Mouse (Mus musculus) frontal cortex, postnatal 36 days (tissue): ENCODE results near the gene Kcnma1.

Experiments used
- DNase-seq, 2 experiments: peaks; one replicate each; pipeline ENCODE4 v3.0.0; 2022; ENCODE audit warnings: low spot score in 2 of 2

Gene Kcnma1

DNA sequence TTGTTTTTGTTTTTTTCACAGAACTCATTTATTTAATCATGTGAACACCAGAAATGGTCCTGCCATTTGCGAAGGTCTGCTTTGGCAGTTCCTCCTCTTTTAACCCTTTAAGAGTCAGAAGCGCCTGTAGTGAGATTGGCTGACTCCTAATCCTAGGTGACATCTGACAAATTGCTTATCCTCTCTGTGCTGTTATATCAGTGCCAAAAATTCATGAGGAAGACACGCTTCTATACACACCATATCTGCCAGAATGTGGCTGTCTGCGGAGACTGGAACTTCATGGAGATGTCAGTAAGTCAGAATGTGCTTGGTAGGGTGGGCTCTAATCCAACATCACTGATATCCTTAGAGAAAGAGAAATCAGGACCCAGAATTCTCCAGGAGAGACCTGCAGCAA is 157.3 kb downstream of the Kcnma1 start:
- DNase-seq = no peak

DNA sequence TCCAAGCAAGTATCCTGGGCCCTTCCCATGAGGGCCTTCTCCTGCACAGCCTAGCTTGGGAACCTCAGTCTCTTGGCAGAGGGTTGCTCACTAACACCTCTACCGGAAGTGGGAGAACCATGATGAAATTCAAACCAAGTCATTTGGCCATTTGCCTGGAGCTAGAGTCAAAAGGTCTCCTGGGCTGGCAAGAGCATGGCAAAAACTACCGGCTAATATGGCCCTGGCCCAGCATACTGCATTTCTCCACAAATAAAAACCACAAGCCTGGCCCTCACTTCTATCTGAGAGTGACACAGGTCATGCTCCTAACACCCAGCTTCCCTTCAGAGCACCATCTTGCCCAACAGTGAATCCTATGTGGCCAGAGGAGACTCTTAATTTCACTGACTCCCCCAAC is 159.3 kb downstream of the Kcnma1 start:
- DNase-seq = no peak

DNA sequence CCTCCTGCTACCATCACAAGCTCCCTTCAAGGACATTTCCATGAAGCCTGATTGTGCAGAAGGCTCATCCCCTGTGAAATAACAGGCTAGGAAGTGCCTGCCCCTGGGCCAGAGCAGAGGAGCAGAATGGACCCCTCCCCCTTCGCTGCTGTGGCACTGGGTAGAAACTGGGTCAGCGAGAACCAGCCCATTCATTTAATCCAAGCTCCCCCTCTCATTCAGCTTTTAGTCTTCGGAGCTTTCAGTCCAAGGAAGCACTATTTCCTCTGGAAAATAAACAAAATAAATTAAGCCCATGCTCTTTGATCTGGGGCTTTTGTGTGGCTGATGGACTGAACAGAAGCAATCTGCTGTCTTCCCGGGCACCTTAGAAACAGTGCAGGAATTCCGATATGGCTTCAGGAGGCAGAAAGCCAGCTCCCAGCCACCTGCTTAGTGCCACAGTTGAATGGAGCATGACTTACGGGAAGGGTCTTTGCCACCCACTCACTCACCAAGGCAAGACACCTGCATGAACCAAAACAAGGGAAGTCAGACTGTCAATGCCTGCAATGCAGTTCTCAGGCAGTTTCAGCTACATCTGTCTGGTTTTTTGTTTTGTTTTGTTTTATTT is 165.7 kb downstream of the Kcnma1 start:
- peak in 1 of 2 experiments; percentile 45 for DNase-seq

DNA sequence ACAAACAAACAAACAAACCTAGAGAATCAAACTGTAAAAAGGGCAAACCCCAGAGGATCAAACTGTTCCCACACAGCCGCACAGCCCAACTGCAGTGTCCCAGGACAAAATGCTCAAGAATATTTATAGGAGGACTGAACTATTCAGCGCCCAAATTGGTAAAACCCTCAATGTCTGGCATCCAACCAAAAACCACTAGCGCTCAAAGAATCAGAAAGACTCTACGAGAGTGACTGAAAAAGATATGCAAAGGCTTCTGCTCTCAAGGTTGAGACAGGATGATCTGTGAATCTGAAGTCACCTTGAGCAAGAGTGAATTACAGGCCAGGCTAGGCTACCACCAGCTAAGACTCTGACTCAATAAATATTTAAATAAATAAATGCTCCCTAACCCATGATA is 167.6 kb downstream of the Kcnma1 start:
- no peak for DNase-seq

DNA sequence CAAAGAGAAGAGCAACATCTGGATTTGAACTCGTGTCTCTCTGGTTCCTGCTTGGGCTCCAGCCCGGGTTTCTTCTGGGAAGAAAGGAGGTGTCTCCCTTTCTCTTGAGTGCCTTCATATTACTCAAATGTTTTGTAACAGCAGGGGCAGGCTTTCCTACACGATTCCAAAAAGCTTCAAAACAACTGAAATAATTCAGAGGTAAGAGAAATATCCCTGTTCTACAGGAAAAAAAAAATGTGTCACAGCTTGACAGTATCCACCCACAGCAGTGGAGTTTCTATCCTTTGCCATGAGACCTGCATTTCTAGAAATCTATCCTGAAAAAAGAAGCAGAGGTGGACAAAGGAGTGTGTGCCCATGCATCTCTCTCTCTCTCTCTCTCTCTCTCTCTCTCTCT is 172.3 kb downstream of the Kcnma1 start:
- peak in 1 of 2 experiments; percentile 68 for DNase-seq

DNA sequence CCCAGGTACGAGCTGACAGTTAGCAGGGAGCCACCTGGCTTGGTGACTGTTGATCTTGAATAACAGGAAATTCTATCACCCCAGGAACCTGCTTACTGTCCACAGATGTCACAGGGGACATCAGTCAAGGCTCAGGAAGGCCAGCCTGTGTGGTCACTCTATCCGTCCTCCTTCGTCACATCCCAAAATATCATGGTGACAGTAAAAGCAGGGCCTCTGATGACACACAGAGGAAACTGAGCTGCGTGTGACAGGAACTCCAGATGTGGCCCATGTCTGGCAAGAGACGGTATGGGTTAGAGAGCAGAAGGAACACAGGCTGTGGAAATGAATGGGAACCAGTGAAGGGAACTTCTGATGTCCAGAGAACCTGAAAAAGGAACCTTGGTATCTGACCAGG is 174.7 kb downstream of the Kcnma1 start:
- DNase-seq = no peak

DNA sequence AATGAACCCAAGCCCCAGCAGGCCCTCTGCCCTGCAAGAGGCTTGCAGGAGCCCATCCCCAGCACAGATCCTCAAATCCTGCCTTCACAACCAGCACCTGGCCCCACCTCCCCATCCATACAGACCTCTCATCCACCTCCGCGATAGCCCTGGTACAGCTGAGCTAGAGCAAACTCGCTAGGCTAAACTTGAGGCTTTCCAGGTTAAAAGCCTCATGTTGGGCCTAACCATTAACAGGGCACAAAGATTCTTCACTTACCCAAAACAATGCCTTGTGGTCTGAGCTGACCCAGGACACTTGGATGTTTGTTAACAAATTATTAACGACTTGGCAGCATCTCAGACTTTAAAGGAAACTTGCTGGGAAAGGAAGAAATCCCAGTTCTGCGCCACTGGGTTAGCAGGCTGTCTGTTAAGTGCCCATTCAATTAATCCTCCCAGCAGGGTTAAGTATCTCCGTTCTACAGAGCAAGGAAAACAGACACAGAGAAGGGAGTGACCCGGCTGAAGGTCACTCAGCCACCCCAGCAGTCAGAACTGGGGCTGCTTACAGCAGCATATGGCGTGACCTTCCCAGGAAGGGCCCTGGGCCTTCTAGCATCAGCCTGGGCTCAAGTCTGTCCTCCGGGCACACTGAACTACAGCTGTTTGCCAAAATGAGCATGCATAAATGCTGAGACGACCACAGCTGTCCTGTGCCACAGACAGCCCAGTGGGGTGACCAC is 178.7 kb downstream of the Kcnma1 start:
- no peak for DNase-seq

DNA sequence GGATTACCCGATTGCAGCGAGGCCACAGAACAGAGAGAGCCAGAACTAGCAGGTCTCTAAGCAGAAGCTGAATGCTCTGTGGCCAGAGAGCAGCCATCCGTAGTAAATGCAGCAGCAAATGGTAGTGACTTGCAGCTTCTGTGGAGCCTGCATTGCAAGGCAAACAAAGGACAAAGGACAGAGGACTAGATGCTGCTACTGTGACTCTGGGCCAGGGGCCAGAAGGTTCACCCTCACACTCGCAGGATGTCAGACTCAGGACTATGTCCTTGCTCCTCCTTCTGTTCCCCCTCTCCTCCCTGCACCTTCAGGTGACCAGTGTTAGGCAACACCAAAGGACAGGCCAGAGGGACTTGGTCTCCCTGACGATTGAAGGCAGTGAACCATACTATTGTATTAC is 183.0 kb downstream of the Kcnma1 start:
- DNase-seq = no peak

DNA sequence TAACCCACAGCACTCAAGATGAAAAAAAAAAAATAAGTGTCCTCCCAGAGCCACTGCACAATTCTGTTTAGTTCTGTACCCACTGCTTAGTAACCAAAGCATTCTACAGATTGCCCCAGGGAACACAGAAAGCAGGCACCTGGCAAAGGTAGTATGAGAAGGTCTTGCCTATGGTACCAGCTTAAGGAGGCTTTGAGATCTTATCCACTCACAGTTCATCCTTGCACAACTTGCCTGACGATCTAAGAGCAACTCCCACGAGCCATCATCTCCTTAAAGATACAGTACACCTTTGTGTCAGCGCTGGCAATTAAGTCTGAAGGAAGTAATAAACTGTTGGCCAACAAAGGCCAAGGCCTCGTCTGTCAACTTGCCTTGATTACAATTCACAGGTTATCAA is 184.0 kb downstream of the Kcnma1 start:
- no peak for DNase-seq

DNA sequence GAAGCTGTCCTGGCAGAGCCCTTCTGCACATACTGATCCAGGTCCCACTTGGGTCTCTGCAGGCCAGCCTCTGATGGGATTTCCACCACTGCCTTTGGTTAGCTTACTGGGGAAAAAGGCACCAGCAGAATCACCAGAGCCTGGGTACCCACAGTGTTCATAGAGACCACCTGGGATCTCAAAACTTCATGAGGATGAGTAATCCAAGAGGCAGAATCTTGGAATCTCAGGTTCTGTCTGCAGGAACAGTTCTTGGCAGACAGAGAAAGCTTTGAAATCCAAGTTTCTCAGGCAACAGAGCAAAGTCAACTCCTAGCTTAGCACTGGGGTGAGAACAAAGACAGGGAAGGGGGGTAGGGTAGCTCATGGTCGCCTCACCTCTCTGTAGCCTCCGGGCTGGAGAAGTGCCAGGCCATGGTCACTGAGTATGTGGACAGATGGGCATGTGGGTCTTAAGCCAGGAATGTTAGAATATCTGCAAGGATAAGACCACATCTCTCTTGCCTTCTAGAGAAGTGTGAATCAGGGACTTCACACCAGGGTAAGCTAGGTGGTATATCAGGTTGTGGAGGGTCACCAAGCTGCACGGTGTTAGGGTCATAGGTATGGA is 185.5 kb downstream of the Kcnma1 start:
- peak in 1 of 2 experiments; percentile 35 for DNase-seq

DNA sequence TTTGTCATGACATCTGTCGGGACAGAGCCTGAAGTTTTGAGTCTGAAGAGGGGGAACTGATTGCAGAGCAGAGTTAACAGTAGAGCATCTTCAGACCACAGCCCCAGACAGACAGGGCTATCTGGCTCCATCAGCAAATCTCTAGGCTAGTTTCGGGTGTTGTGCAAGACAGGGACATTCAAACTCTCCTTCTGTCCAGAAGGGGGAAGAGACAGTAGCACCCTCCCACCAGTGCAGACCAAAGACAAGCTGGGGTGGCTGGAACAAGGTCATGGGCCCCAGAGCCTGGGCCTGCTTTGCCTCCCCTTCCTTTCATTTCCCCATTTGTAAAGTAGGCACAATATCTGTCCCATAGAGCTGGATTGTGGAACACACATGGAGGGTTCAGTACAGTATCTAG is 189.4 kb downstream of the Kcnma1 start:
- DNase-seq = no peak

DNA sequence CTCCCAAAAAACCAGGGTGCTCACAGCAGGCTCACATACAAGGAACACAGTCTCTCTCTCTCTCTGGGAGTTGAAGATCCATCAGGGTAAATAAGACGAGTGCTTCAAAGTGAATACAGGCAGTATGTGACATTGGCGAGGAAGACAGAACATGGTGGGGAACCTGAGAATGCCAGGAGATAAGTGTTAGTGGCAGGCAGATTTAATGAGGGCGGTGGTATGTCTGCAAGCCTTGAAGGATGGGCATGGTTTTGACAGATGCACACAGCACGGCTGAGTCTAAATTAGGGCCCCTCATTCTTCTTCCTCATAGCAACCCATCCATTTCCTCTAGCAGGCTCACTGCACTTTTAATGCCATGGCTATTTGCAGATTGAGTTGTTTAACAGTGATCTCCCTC is 190.0 kb downstream of the Kcnma1 start:
- peak in 1 of 2 experiments; percentile 43 for DNase-seq

DNA sequence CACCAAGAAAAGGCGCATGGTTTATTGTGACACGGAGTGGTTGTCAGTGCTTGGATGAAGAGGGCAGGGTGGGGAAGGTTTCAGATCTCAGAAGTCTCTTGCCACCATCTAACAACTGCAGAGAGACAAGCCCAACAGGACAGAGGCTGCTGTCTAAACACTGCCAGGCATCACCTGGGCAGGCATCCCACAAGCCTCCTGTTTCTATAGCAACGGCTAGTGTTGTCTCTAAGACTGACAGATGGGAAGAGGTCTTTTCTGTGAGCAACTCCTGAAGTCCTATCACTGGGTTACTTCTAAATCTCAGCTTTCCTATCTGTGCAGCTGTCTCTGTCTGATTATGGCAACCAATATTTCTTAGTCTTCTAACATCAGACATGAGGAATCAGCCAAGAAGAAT is 196.7 kb downstream of the Kcnma1 start:
- no peak for DNase-seq

DNA sequence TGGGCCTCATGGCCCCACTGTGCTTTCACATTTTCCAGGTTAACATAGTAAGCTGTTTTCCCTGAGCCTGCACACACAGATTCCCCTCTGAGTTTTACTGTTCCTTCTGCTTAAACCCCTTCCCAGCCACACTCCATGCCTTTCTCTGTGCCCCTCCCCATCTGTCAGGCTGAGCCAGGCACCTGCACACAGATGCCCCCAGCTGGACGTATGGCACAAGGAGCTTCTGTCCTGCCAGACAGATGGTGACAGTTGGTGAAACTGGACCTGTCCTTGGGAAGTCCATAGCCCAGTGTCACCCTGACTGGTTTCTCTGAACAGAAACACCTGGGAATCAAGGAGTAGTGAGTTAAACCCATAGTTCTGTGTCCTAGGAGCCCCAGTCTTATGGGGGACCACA is 204.2 kb downstream of the Kcnma1 start:
- no peak for DNase-seq

DNA sequence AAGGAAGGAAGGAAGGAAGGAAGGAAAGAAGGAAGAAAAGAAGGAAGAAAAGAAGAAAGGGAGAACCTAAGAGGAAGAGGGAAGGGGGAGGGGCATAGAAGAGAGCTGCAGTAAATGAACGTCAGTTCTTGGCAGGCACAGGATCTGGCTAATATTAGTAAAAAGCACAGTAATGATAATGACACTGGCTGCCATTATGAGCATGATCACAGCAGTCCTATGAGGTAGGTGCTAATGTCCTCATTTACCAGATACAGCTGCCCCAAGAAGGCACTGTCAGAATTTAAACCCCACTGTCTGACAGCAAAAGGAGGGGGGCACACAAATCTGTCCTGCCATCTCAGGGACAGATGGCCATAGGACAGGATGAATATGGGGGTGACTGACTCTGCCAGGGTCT is 205.2 kb downstream of the Kcnma1 start:
- no peak for DNase-seq

DNA sequence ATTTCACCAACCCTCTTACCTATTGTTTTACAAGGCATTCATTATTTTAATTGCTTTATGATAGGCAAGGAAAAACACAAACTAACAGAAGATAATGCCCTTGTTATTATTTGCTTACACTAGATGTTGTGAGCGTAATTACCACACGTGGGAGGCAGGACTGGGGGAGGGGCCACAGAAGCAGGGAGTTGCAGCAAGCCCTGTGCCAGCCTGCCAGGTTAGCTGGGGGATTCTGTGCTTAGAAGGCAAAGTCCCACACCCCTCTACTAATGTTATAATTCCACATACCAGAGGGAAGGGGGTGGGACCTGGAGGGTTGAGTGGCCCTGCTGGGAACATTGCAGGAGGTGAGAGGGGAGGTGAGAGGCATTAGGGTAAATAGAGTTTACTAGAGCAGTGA is 207.9 kb downstream of the Kcnma1 start:
- DNase-seq = no peak

DNA sequence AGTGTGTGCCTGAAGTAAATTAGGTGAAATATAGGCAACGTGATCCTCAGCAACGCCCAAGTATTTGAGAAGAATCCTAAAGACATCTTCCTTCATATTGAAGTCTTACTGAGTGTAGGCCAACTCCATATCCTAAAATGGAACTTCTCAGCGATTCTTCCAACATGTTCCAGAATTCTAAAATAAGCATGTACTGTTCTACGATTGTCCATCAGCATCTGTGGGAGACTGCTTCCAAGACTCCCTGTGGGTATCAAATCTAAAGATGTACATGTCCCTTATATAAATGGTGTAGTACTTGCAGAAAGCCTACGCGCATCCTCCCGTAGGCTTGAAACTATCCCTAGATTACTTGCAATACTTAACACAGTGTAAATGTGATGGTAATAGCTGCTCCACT is 217.4 kb downstream of the Kcnma1 start:
- DNase-seq = peak in 1 of 2 experiments; percentile 78

DNA sequence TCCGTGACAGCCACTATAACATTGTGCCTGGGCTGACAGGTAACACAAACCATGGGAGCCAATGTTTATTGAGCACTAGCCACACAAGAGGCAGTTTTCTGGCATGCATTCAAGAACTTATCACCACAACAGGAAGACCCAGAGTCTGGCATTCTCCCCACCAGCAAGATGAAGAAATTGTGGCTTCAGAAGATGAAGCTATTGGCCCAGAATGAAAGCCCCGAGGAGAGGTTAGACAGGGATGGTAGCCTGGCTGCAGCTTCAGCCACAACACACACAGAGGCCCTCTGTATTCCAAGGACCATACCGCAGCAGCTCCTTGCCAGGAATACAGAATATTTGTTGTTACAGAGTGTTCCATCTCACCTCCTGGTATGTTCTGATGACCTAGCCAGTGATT is 221.6 kb downstream of the Kcnma1 start:
- DNase-seq = no peak

DNA sequence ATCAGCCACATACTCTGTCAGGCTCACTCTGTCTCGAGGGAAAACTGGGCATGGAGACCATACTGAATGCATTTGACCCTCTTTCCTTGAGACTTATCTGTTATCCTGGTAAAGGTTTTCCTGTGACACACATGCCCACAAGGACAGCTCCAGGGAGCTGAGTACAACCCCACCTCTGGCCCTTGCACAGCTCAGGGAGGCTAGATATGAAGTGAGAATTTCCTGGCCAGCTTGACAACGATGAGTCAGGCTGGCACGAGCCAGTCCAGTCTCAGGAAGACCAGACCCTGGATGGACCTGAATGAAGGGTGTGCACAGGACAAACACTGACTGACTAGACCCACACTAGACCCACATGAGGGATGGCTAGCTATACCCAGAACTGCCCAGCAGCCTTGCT is 222.2 kb downstream of the Kcnma1 start:
- DNase-seq = no peak

DNA sequence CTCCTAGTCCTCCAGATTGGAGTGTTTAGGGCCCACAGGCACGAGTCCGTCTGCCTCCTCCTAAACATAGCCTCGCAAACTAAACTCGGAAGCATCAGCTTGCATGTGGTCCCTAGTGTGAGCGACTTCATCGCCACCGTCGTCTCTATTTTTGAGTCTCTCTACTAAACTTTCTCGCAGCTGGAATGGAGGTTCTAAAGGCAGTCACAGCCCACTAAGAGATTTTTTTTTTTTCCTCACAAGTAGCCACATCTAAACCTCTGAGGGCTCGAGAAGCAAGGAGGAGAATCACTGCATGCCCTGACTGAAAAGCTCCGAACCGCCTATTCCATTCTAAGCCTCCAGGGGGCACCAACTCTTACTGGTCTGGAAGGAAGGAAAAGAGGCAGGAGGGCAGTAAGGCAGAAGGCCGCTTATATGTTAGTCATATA is 223.0 kb downstream of the Kcnma1 start:
- peak; percentile 78 to 87 for DNase-seq

DNA sequence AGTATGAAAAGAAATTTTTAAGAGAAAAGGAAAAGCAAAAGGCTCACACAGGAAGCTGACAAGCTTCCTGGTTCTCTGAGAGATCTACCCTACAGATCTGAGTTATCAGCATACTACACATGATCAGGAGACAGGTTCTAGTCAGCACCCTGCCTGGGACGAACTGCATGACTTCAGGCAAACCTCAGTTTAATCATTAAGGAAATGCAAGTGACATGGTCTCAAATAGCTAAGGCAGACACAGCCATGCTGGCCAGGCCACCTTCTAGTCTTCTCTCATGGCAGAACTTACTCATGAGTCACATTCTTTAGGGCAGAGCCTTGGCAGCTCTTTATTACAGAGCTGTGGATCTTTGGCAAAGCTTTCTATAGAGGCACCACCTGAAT is 227.6 kb downstream of the Kcnma1 start:
- no peak for DNase-seq

DNA sequence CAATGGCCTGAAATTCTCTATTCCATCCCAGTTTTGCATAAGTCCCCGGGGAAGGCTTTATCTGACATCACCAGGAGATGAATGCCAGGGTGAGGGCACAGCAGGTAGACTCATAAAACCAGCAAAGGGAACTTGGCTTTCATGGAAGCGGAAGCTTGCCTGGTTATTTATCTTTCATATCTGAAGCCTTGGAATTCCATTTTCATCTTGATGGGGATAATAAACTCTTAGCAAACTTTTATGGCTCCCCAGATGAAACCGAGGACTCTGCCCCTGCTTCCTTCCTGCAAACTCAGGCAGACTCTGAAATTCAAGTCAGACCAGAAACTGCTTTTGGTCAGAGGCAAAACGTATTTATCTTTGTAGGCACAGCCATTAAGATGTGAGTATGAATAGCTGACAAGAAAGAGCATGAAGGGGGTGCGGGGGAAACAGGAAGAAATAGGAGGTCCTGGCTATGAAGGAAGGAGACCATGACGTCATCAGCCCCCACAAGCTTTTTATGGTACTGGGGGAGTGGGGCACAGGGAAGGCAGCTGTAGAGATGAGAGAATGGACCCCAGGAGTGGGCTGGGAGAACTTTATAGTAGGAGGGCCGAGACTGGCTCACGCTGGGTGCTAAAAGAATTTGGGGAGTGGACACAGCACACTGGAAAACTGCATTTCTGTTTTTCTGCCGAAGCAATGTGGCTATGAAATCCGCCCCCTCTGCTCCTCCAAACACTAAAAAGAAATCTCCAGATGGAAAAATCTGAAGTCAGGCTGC is 228.2 kb downstream of the Kcnma1 start:
- peak; percentile 53 to 71 for DNase-seq
